Mouse (Mus musculus): ENCODE data around the gene Herc2. TPM values are rescaled to one million over a fixed set of nuclear protein-coding genes. Genes with fewer than 3 reads are reported as not detected.

Herc2 gene
- polyA plus RNA-seq, 1 experiment from 2014 or later = 45.4 TPM

GRCm38 (mm10) chr7:56151885-56152676 lies 102.1 kb downstream of the Herc2 start:
- Histone ChIP-seq H3K27me3 (no peaks in the 10 kb centered on the region), H3K9me3 (replicated peaks) (no peaks in the 10 kb centered on the region), H3K4me2 (no peak overlapping the region), H3K4me1 (no peaks in the 10 kb centered on the region), H3K27ac (no peak overlapping the region), H3K4me3 (no peak overlapping the region), H3K9ac (no peak overlapping the region), H3K36me3 (ENCODE audit: poor library complexity, severe bottlenecking) (peaks cover 77% of the 10 kb centered on the region)
- ATAC-seq = no peak
- WGBS = 95% methylated on average over 16 of the region's 16 CpGs

- no peak overlapping the region for H3K27ac ChIP-seq
- no peak for ATAC-seq
- H3K9me3 ChIP-seq (replicated peaks) = no peaks in the 10 kb centered on the region
- 95% methylated on average over 9 of the region's 9 CpGs for WGBS
- no peak overlapping the region for H3K4me2 ChIP-seq
- H3K9ac ChIP-seq = no peak overlapping the region
- no peak overlapping the region for H3K4me3 ChIP-seq
- peaks cover 77% of the 10 kb centered on the region for H3K36me3 ChIP-seq (ENCODE audit: poor library complexity, severe bottlenecking)
- H3K27me3 ChIP-seq = no peaks in the 10 kb centered on the region
- H3K4me1 ChIP-seq = no peaks in the 10 kb centered on the region
Observed at GRCm38 (mm10) chr7:56153161-56153560, 103.2 kb downstream of the Herc2 start.

- 95% methylated on average over 12 of the region's 12 CpGs for WGBS
- Histone ChIP-seq H3K4me3 (no peak overlapping the region), H3K4me1 (no peaks in the 10 kb centered on the region), H3K9ac (no peak overlapping the region), H3K4me2 (no peak overlapping the region), H3K9me3 (replicated peaks) (no peaks in the 10 kb centered on the region), H3K27ac (no peak overlapping the region), H3K36me3 (ENCODE audit: poor library complexity, severe bottlenecking) (peaks cover 78% of the 10 kb centered on the region), H3K27me3 (no peaks in the 10 kb centered on the region)
- ATAC-seq = no peak
Observed at GRCm38 (mm10) chr7:56153625-56154024, 103.6 kb downstream of the Herc2 start.

GRCm38 (mm10) chr7:56163316-56163715 lies 113.3 kb downstream of the Herc2 start:
- no peaks in the 10 kb centered on the region for H3K4me1 ChIP-seq
- no peaks in the 10 kb centered on the region for H3K27me3 ChIP-seq
- H3K9me3 ChIP-seq (replicated peaks) = no peaks in the 10 kb centered on the region
- ATAC-seq = no peak
- WGBS = 95% methylated on average over 4 of the region's 4 CpGs
- H3K4me3 ChIP-seq = no peak overlapping the region
- H3K36me3 ChIP-seq (ENCODE audit: poor library complexity, severe bottlenecking) = peaks cover 47% of the 10 kb centered on the region
- no peak overlapping the region for H3K27ac ChIP-seq
- no peak overlapping the region for H3K4me2 ChIP-seq
- no peak overlapping the region for H3K9ac ChIP-seq

- peaks cover 44% of the 10 kb centered on the region for H3K36me3 ChIP-seq (ENCODE audit: poor library complexity, severe bottlenecking)
- no peak overlapping the region for H3K27ac ChIP-seq
- WGBS = 61% methylated on average over 7 of the region's 7 CpGs
- no peak overlapping the region for H3K9ac ChIP-seq
- ATAC-seq = no peak
- H3K27me3 ChIP-seq = no peaks in the 10 kb centered on the region
- H3K4me1 ChIP-seq = no peaks in the 10 kb centered on the region
- H3K4me2 ChIP-seq = no peak overlapping the region
- no peaks in the 10 kb centered on the region for H3K9me3 ChIP-seq (replicated peaks)
- H3K4me3 ChIP-seq = no peak overlapping the region
Observed at GRCm38 (mm10) chr7:56168713-56169112, 118.7 kb downstream of the Herc2 start.

GRCm38 (mm10) chr7:56177371-56177770 lies 127.4 kb downstream of the Herc2 start:
- H3K9ac ChIP-seq = no peak overlapping the region
- H3K27me3 ChIP-seq = no peaks in the 10 kb centered on the region
- H3K9me3 ChIP-seq (replicated peaks) = no peaks in the 10 kb centered on the region
- H3K4me2 ChIP-seq = no peak overlapping the region
- no peak overlapping the region for H3K27ac ChIP-seq
- WGBS = 57% methylated on average over 3 of the region's 3 CpGs
- no peak overlapping the region for H3K4me3 ChIP-seq
- no peak for ATAC-seq
- H3K4me1 ChIP-seq = no peaks in the 10 kb centered on the region
- H3K36me3 ChIP-seq (ENCODE audit: poor library complexity, severe bottlenecking) = peaks cover 39% of the 10 kb centered on the region

GRCm38 (mm10) chr7:56191041-56191440 lies 141.0 kb downstream of the Herc2 start:
- H3K4me2 ChIP-seq = no peak overlapping the region
- no peaks in the 10 kb centered on the region for H3K9me3 ChIP-seq (replicated peaks)
- no peak overlapping the region for H3K27ac ChIP-seq
- WGBS = 97% methylated on average over 6 of the region's 6 CpGs
- no peaks in the 10 kb centered on the region for H3K27me3 ChIP-seq
- peaks cover 63% of the 10 kb centered on the region for H3K36me3 ChIP-seq (ENCODE audit: poor library complexity, severe bottlenecking)
- no peak overlapping the region for H3K9ac ChIP-seq
- no peaks in the 10 kb centered on the region for H3K4me1 ChIP-seq
- ATAC-seq = no peak
- no peak overlapping the region for H3K4me3 ChIP-seq

GRCm38 (mm10) chr7:56191661-56192060 lies 141.7 kb downstream of the Herc2 start:
- Histone ChIP-seq H3K27ac (no peak overlapping the region), H3K4me1 (no peaks in the 10 kb centered on the region), H3K27me3 (no peaks in the 10 kb centered on the region), H3K4me2 (no peak overlapping the region), H3K4me3 (no peak overlapping the region), H3K9me3 (replicated peaks) (no peaks in the 10 kb centered on the region), H3K36me3 (ENCODE audit: poor library complexity, severe bottlenecking) (peaks cover 67% of the 10 kb centered on the region), H3K9ac (no peak overlapping the region)
- 83% methylated on average over 4 of the region's 4 CpGs for WGBS
- no peak for ATAC-seq

- Histone ChIP-seq H3K27ac (no peak overlapping the region), H3K27me3 (no peaks in the 10 kb centered on the region), H3K4me2 (no peak overlapping the region), H3K4me1 (no peaks in the 10 kb centered on the region), H3K4me3 (no peak overlapping the region), H3K9me3 (replicated peaks) (no peaks in the 10 kb centered on the region), H3K9ac (no peak overlapping the region), H3K36me3 (ENCODE audit: poor library complexity, severe bottlenecking) (peaks cover 87% of the 10 kb centered on the region)
- WGBS = 94% methylated on average over 10 of the region's 10 CpGs
- 0 out of 2 replicates have a peak, but pooled peaks have one; percentile 13 for ATAC-seq
Observed at GRCm38 (mm10) chr7:56201483-56202218, 151.7 kb downstream of the Herc2 start.

GRCm38 (mm10) chr7:56202843-56203242 lies 152.8 kb downstream of the Herc2 start:
- 93% methylated on average over 3 of the region's 3 CpGs for WGBS
- ATAC-seq = no peak
- no peak overlapping the region for H3K27ac ChIP-seq
- no peak overlapping the region for H3K9ac ChIP-seq
- H3K4me2 ChIP-seq = no peak overlapping the region
- H3K9me3 ChIP-seq (replicated peaks) = no peaks in the 10 kb centered on the region
- H3K27me3 ChIP-seq = no peaks in the 10 kb centered on the region
- H3K36me3 ChIP-seq (ENCODE audit: poor library complexity, severe bottlenecking) = peaks cover 84% of the 10 kb centered on the region
- H3K4me1 ChIP-seq = no peaks in the 10 kb centered on the region
- no peak overlapping the region for H3K4me3 ChIP-seq

- Histone ChIP-seq H3K4me2 (no peak overlapping the region), H3K9me3 (replicated peaks) (no peaks in the 10 kb centered on the region), H3K4me3 (no peak overlapping the region), H3K27ac (no peak overlapping the region), H3K4me1 (no peaks in the 10 kb centered on the region), H3K36me3 (ENCODE audit: poor library complexity, severe bottlenecking) (peaks cover 83% of the 10 kb centered on the region), H3K27me3 (no peaks in the 10 kb centered on the region), H3K9ac (no peak overlapping the region)
- no peak for ATAC-seq
- WGBS = 98% methylated on average over 2 of the region's 2 CpGs
Observed at GRCm38 (mm10) chr7:56203286-56203685, 153.3 kb downstream of the Herc2 start.

- no peak for ATAC-seq
- no peak overlapping the region for H3K4me3 ChIP-seq
- no peak overlapping the region for H3K27ac ChIP-seq
- WGBS = 46% methylated on average over 3 of the region's 3 CpGs
- no peak overlapping the region for H3K9ac ChIP-seq
- no peaks in the 10 kb centered on the region for H3K4me1 ChIP-seq
- no peaks in the 10 kb centered on the region for H3K9me3 ChIP-seq (replicated peaks)
- peaks cover 83% of the 10 kb centered on the region for H3K36me3 ChIP-seq (ENCODE audit: poor library complexity, severe bottlenecking)
- no peak overlapping the region for H3K4me2 ChIP-seq
- no peaks in the 10 kb centered on the region for H3K27me3 ChIP-seq
Observed at GRCm38 (mm10) chr7:56204877-56205276, 154.9 kb downstream of the Herc2 start.
